Mouse (Mus musculus) forebrain, embryonic 12.5 days (tissue): Measurements from ENCODE around the gene Clybl. TPM values are rescaled to one million over a fixed set of nuclear protein-coding genes. Genes with fewer than 3 reads are reported as not detected.

Experiments
- ATAC-seq: fragments of 200-750 bp; cut with Nextera tagmentation; 2 replicates; pipeline ENCODE4 v1.8.0; 2017; ENCODE audit warnings: moderate TSS enrichment; ENCODE audit not compliant: low FRiP score
- H3K27ac ChIP-seq: fragments of 300-500 bp; sonication (generic); 2 replicates; pipeline ENCODE4 v1.5.1; 2016; ENCODE audit warnings: mild to moderate bottlenecking
- H3K27me3 ChIP-seq: fragments of 300-500 bp; sonication (generic); 2 replicates; pipeline ENCODE4 v1.6.1; 2016; ENCODE audit warnings: mild to moderate bottlenecking
- H3K36me3 ChIP-seq: fragments of 300-500 bp; sonication (generic); replicated peaks from 2 replicates; pipeline ENCODE4 v1.6.1; 2016; ENCODE audit warnings: mild to moderate bottlenecking
- H3K4me1 ChIP-seq: fragments of 300-500 bp; sonication (generic); 2 replicates; pipeline ENCODE4 v1.6.1; 2016
- H3K4me2 ChIP-seq: fragments of 300-500 bp; sonication (generic); 2 replicates; pipeline ENCODE4 v1.6.1; 2016; ENCODE audit warnings: mild to moderate bottlenecking, moderate library complexity
- H3K4me3 ChIP-seq: fragments of 300-500 bp; sonication (generic); replicated peaks from 2 replicates; pipeline ENCODE4 v1.5.1; 2016; ENCODE audit warnings: mild to moderate bottlenecking
- H3K9ac ChIP-seq: fragments of 300-500 bp; sonication (generic); 2 replicates; pipeline ENCODE4 v1.6.1; 2016; ENCODE audit warnings: mild to moderate bottlenecking
- H3K9me3 ChIP-seq: fragments of 300-500 bp; sonication (generic); 2 replicates; pipeline ENCODE4 v1.6.1; 2016
- WGBS: fragments of 180-500 bp; shearing (Covaris S2); methylation state at CpG from one replicate; pipeline ENCODE4 v1.1.7; 2016; 5-methylcytosine and 5-hydroxymethylcytosine counted together
- polyA plus RNA-seq: library from polyadenylated mRNA; unstranded; fragments of >200 nt; fragmentation: Nextera tagmentation; extraction: Ambion mirVana; gene quantifications from 2 replicates; pipeline ENCODE4 v1.2.1, GENCODE M21; 2016

Clybl gene
- polyA plus RNA-seq, 1 experiment from 2014 or later = 24.7 TPM

DNA sequence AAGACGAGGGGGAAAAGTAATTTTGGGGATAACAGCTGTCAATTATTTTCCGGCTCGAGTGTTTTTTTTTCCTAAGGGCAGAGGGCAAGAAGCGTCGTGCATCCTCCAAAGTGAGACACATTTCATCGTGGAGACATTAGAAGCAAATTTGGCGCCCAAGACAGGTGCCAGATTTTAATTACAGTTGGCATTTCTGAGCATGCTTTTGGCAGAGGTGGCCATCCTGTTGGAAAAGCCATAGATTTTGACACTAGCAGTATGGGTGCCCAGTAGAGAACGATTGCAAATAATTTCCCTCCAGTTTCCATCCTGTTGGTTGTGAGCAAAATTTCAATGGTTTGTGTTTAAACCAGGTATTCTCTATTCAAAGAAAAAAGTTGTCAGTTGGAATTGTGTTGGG, 32.1 kb downstream of the Clybl start:
- Histone ChIP-seq H3K9ac (no peak overlapping the region), H3K4me2 (no peak overlapping the region), H3K4me3 (no peak overlapping the region), H3K27me3 (no peaks in the 10 kb centered on the region), H3K36me3 (no peaks in the 10 kb centered on the region), H3K4me1 (no peaks in the 10 kb centered on the region), H3K9me3 (no peaks in the 10 kb centered on the region), H3K27ac (no peak overlapping the region)
- ATAC-seq = no peak
- WGBS = 75% methylated on average over 8 of the region's 8 CpGs

DNA sequence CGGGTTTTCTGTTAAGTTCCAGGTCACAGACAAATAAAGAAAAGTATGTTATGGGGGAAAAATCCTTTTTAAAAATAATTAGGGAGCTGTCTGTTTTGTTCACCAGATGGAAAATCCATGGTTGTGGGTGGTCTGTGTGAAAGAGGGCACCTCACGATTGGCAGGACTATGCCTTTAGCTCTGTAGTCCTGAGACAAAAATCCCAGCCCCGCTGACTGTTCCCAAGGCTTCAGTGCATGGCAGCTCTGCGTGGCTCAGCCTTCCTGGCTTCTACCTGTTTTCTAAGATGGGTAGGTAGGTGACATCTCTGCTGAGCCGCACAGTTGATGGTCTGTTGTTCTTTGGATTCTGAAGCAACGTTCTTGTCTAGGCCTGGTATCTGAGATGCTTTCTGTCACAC, 32.6 kb downstream of the Clybl start:
- H3K4me1 ChIP-seq = no peaks in the 10 kb centered on the region
- no peak overlapping the region for H3K27ac ChIP-seq
- H3K36me3 ChIP-seq = no peaks in the 10 kb centered on the region
- WGBS = 84% methylated on average over 6 of the region's 6 CpGs
- no peaks in the 10 kb centered on the region for H3K27me3 ChIP-seq
- no peaks in the 10 kb centered on the region for H3K9me3 ChIP-seq
- no peak overlapping the region for H3K4me3 ChIP-seq
- H3K9ac ChIP-seq = no peak overlapping the region
- H3K4me2 ChIP-seq = no peak overlapping the region
- ATAC-seq = no peak

DNA sequence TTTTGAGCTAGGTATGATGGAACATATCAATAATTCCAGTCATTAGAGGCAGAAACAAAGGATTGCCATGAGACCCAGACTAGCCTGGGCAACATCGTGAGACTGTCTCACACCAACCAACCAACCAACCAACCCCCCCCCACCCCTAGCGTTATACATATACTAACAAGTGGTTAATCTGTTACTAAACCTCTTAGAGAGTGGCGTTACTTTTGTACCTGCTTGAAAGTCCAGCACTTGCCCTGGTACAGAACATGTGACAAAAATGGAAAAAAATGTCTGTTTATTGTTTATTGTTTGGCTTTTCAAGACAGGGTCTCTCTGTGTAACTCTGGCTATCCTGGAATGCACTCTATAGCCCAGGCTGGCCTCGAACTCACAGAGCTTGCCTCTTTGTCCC, 35.7 kb downstream of the Clybl start:
- H3K4me2 ChIP-seq = no peak overlapping the region
- 0 out of 2 replicates have a peak, but pooled peaks cover 4% of the 10 kb centered on the region for H3K9me3 ChIP-seq
- H3K27me3 ChIP-seq = no peaks in the 10 kb centered on the region; the same call in 1 of the 2 replicates
- no peak overlapping the region for H3K4me3 ChIP-seq
- H3K4me1 ChIP-seq = no peaks in the 10 kb centered on the region
- H3K9ac ChIP-seq = no peak overlapping the region
- H3K36me3 ChIP-seq = no peaks in the 10 kb centered on the region
- WGBS = 92% methylated on average over 4 of the region's 4 CpGs
- no peak for ATAC-seq
- no peak overlapping the region for H3K27ac ChIP-seq

DNA sequence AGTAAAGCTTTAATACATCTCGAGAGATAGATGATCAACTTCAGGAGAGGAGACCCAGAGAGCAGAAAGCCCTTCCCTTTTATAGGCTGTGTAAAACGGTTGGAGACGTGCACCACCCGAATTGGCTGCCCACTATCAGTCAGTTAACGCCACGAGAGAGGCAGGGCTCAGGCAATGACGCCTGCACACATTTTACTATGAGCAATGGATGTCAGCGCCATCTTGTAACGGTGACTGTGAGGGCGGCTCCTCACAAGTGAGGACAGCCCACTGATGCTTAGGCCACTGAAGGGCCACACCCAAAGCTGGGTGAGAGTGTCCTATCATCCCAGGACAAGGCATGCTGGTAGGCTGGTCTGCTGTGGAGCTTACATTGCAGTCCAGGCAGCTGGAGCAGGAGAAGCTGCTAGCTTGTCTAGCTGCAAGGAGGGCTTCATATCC, 41.5 kb downstream of the Clybl start:
- WGBS = 80% methylated on average over 10 of the region's 10 CpGs
- 0 out of 2 replicates have a peak, but pooled peaks cover 4% of the 10 kb centered on the region for H3K9me3 ChIP-seq
- H3K4me3 ChIP-seq = no peak overlapping the region
- peaks cover 35% of the 10 kb centered on the region for H3K4me1 ChIP-seq
- no peak overlapping the region for H3K9ac ChIP-seq
- ATAC-seq = no peak
- H3K4me2 ChIP-seq = no peak overlapping the region
- no peak overlapping the region for H3K27ac ChIP-seq
- H3K27me3 ChIP-seq = peaks cover 41% of the 10 kb centered on the region
- H3K36me3 ChIP-seq = no peaks in the 10 kb centered on the region

- Histone ChIP-seq H3K4me1 (peaks cover 36% of the 10 kb centered on the region), H3K9me3 (0 out of 2 replicates have a peak, but pooled peaks cover 4% of the 10 kb centered on the region), H3K4me3 (no peak overlapping the region), H3K36me3 (no peaks in the 10 kb centered on the region), H3K4me2 (0 out of 2 replicates have a peak overlapping the region, but pooled peaks have one; percentile 1), H3K27ac (no peak overlapping the region), H3K9ac (no peak overlapping the region), H3K27me3 (peaks cover 41% of the 10 kb centered on the region)
- peak; percentile 84 for ATAC-seq
- 23% methylated on average over 9 of the region's 9 CpGs for WGBS
Measured at GRCm38 (mm10) chr14:122223461-122224102, 42.1 kb downstream of the Clybl start.

DNA sequence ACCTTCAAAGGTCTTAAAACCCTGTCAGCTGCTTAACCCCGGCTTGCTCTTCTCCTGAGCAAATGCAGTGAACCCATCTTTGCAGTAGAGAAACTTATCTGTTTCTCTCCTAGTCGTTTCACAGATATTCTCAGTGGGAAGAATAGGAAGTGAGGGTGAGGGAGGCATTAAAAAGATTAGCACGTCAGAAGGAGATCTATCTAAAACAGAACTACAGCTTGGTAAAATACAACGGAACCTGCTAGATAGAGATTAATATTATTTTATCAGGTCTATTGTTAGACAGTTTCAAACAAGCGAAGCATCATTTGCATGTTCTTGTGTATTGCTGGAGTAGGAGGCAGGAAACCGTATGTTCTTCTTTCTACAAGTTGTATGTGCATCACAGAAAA, 42.6 kb downstream of the Clybl start:
- Histone ChIP-seq H3K27ac (no peak overlapping the region), H3K4me2 (0 out of 2 replicates have a peak overlapping the region, but pooled peaks have one; percentile 1), H3K9ac (no peak overlapping the region), H3K4me3 (no peak overlapping the region), H3K4me1 (peaks cover 41% of the 10 kb centered on the region), H3K9me3 (0 out of 2 replicates have a peak, but pooled peaks cover 4% of the 10 kb centered on the region), H3K27me3 (peaks cover 42% of the 10 kb centered on the region), H3K36me3 (no peaks in the 10 kb centered on the region)
- WGBS = 43% methylated on average over 6 of the region's 6 CpGs
- no peak for ATAC-seq

GRCm38 (mm10) chr14:122224501-122224928, 43.0 kb downstream of the Clybl start:
- WGBS = 40% methylated on average over 8 of the region's 8 CpGs
- Histone ChIP-seq H3K27ac (no peak overlapping the region), H3K9me3 (0 out of 2 replicates have a peak, but pooled peaks cover 2% of the 10 kb centered on the region), H3K4me1 (peaks cover 45% of the 10 kb centered on the region), H3K36me3 (no peaks in the 10 kb centered on the region), H3K4me2 (no peak overlapping the region), H3K4me3 (no peak overlapping the region), H3K9ac (peak overlapping the region; percentile 12; the same call in 1 of the 2 replicates), H3K27me3 (peaks cover 43% of the 10 kb centered on the region)
- ATAC-seq = no peak

DNA sequence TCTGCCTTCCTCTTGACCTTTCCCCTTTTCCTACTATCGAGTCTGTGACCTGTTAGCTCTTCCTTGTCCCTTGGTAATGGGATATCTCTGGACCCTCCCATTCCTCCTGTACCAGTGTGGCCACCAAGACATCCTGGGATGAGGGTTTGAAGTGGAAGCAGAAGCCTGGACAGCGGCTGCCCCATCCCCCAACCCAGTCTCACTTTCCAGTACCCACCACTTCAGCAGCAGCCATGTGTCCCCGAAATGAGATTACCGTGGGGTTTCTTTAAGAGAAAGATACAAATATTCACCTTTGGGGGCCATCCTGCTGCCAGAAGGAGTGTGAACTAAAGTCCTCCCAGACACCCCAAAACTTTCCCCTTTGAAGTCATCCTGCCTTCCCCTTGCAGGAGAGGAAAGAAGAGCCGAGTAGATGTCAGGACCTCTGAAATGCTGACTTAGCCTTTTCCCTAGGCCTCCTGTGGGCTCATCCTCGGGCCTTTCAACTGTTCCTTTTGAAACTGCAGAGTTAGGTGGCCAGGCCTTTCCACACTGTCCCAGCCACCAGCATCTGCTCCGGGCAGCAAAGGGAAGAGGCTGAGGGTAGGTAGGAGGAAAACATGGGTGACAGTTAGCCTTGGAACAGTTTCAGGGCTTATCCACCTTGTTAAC, 44.1 kb downstream of the Clybl start:
- Histone ChIP-seq H3K9ac (no peak overlapping the region), H3K4me3 (no peak overlapping the region), H3K27me3 (peaks cover 51% of the 10 kb centered on the region), H3K4me2 (peak overlapping the region; percentile 13), H3K9me3 (no peaks in the 10 kb centered on the region), H3K27ac (peak overlapping the region; percentile 33; the same call in 1 of the 2 replicates), H3K4me1 (peaks cover 53% of the 10 kb centered on the region), H3K36me3 (no peaks in the 10 kb centered on the region)
- ATAC-seq = no peak
- WGBS = 9% methylated on average over 7 of the region's 7 CpGs

DNA sequence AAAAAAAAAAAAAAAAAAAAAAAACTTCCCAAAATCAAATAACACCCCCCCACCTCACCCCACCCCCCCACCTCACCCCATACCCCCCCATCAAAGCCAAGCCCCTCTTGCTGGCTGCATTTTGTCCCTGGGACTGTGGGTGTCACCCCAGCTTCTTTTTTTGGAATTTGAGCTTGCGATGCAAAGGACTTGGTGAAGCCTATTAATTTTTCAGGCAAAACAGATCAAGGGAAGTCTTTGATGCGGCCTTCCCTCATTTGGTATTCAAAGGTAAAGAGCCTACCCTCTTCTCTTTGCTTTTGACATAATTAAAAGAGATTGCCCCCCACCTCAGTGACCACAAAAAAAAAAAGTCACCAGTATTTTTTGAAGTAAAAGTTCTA, 44.6 kb downstream of the Clybl start:
- Histone ChIP-seq H3K4me2 (no peak overlapping the region), H3K9me3 (no peaks in the 10 kb centered on the region), H3K4me1 (peaks cover 58% of the 10 kb centered on the region), H3K27ac (peak overlapping the region; percentile 80), H3K9ac (no peak overlapping the region), H3K36me3 (no peaks in the 10 kb centered on the region), H3K4me3 (no peak overlapping the region), H3K27me3 (peaks cover 56% of the 10 kb centered on the region)
- no peak for ATAC-seq
- WGBS = 17% methylated on average over 2 of the region's 2 CpGs

GRCm38 (mm10) chr14:122226666-122227453, 45.4 kb downstream of the Clybl start:
- Histone ChIP-seq H3K27ac (peak overlapping the region; percentile 80), H3K4me2 (peak overlapping the region; percentile 39), H3K9me3 (no peaks in the 10 kb centered on the region), H3K9ac (0 out of 2 replicates have a peak overlapping the region, but pooled peaks have one; percentile 7), H3K4me3 (no peak overlapping the region), H3K27me3 (peaks cover 58% of the 10 kb centered on the region), H3K36me3 (no peaks in the 10 kb centered on the region), H3K4me1 (peaks cover 59% of the 10 kb centered on the region)
- WGBS = 26% methylated on average over 22 of the region's 22 CpGs
- no peak for ATAC-seq

DNA sequence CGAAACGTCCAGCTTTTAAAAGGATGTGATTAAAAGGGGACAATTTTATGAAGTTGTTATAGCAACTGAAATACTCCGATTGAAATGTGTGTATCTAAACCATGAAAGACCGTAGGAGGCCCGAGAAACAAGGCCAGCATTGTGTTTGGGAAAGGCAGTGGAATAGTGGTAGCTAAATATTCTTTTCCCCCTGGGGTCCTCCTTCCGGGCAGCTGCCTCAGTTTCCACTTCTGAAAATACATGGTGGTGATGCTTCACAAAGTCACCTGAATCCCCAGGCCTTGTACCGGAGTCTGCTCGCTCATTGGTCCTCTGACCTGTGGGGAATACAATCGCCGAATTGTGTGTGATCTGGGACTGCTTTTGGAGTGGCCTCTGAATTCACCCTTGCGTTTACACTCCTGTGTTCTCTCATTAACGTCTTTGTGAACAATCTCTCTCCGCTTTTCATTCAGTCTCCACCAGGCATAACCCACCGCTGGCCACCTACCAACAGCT, 46.0 kb downstream of the Clybl start:
- ATAC-seq = no peak
- H3K36me3 ChIP-seq = no peaks in the 10 kb centered on the region
- 4% methylated on average over 14 of the region's 14 CpGs for WGBS
- H3K27me3 ChIP-seq = peaks cover 58% of the 10 kb centered on the region
- no peaks in the 10 kb centered on the region for H3K9me3 ChIP-seq
- peak overlapping the region; percentile 80 for H3K27ac ChIP-seq
- no peak overlapping the region for H3K4me3 ChIP-seq
- H3K9ac ChIP-seq = no peak overlapping the region
- peaks cover 59% of the 10 kb centered on the region for H3K4me1 ChIP-seq
- H3K4me2 ChIP-seq = peak overlapping the region; percentile 39
